Mouse (Mus musculus) adrenal gland, adult 18-20 months (tissue): ENCODE data around the gene Gm10486. TPM values are rescaled to one million over a fixed set of nuclear protein-coding genes. Genes with fewer than 3 reads are reported as not detected.
"Not testable (repeated sequence)": the region's sequence is repeated elsewhere in the genome, so short reads cannot be mapped to it uniquely, and the experiment has no call there.

Experiments
- DNase-seq, 2 experiments: peaks; one replicate each; pipeline ENCODE4 v3.0.0; 2021 to 2022; ENCODE audit warnings: low spot score in 2 of 2
- long read RNA-seq, 2 experiments: library from polyadenylated mRNA; stranded (forward); transcript quantifications; one replicate each; pipeline ENCODE4 v2.0.0; 2021
- total RNA-seq, 2 experiments: library from RNA; stranded (reverse); gene quantifications; 1 replicate in 1 of 2; 2 replicates in 1 of 2; pipeline ENCODE4 v1.2.3; 2021

Gm10486 gene
- not detected for total RNA-seq
- long read RNA-seq, experiment 1, result 0 reads
- long read RNA-seq, experiment 2, result 0 reads

DNA sequence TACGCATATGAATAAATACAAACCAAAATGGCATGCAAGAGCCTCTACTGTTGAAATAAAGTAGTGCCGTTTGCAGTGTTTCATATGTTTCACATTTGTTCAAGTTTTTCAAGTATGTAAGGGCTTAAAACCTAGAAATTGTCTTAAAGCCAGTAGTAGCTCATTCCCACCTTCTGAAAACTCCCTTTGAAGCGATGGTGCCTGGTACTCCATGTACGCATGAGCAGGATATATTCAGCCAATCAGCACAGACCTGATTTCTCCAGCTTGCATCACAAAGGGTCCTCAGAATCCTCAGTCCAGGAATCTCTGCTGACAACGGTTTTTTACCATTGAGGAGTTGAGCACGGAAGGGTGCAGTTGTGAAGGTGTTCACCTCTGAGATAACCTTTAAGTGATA, at the start of gene Gm10486:
Gm10486 (plus strand) TSS at position 301 of the 400 bp plus-strand sequence.
- DNase-seq, result not testable (repeated sequence)
